Mouse (Mus musculus) intestine, embryonic 14.5 days (tissue): ENCODE results near the gene Frmd4b. TPM values are rescaled to one million over a fixed set of nuclear protein-coding genes. Genes with fewer than 3 reads are reported as not detected.
A peak's percentile ranks its signal among the peaks of the same experiment; 100 is the strongest.

Experiments
- ATAC-seq: fragments of 200-750 bp; cut with Nextera tagmentation; replicated peaks from 2 replicates; pipeline ENCODE4 v1.8.0; 2017; ENCODE audit warnings: low read depth, moderate number of reproducible peaks, moderate TSS enrichment, moderate library complexity; ENCODE audit not compliant: low FRiP score, low TSS enrichment
- DNase-seq: peaks from one replicate; pipeline ENCODE4 v3.0.0-alpha.2; 2018; ENCODE audit warnings: low spot score
- H3K27ac ChIP-seq: fragments of 300-500 bp; sonication (generic); 2 replicates; pipeline ENCODE4 v1.5.1; 2014; ENCODE audit warnings: low read depth, mild to moderate bottlenecking, control low read depth
- H3K27me3 ChIP-seq: fragments of 300-500 bp; sonication (generic); replicated peaks from 2 replicates; pipeline ENCODE4 v1.6.1; 2014; ENCODE audit warnings: low read length, control low read depth; ENCODE audit not compliant: control insufficient read depth, insufficient read depth
- H3K36me3 ChIP-seq: fragments of 300-500 bp; sonication (generic); 2 replicates; pipeline ENCODE4 v1.6.1; 2014; ENCODE audit warnings: low read length, control low read depth; ENCODE audit not compliant: control insufficient read depth, insufficient read depth
- H3K4me1 ChIP-seq: fragments of 300-500 bp; sonication (generic); replicated peaks from 2 replicates; pipeline ENCODE4 v1.6.1; 2014; ENCODE audit warnings: low read length, control low read depth, mixed read lengths; ENCODE audit not compliant: control insufficient read depth, insufficient read depth
- H3K4me2 ChIP-seq: fragments of 300-500 bp; sonication (generic); 2 replicates; pipeline ENCODE4 v1.6.1; 2014; ENCODE audit warnings: low read length
- H3K4me3 ChIP-seq: fragments of 300-500 bp; sonication (generic); 2 replicates; pipeline ENCODE4 v1.5.1; 2014; ENCODE audit warnings: low read depth, low read length, control low read depth, mixed read lengths
- H3K9ac ChIP-seq: fragments of 300-500 bp; sonication (generic); 2 replicates; pipeline ENCODE4 v1.6.1; 2014; ENCODE audit warnings: mild to moderate bottlenecking, low read length
- H3K9me3 ChIP-seq: fragments of 300-500 bp; sonication (generic); 2 replicates; pipeline ENCODE4 v1.6.1; 2016; ENCODE audit warnings: low read length, control low read depth; ENCODE audit not compliant: control insufficient read depth
- WGBS: fragments of 180-500 bp; shearing (Covaris S2); extraction: QIAGEN DNeasy Blood & Tissue Kit; methylation state at CpG from one replicate; pipeline ENCODE4 v1.1.7; 2014; 5-methylcytosine and 5-hydroxymethylcytosine counted together
- polyA plus RNA-seq: library from polyadenylated mRNA; unstranded; fragments of >200 nt; fragmentation: Nextera tagmentation; extraction: Ambion mirVana; gene quantifications from 2 replicates; pipeline ENCODE4 v1.2.1, GENCODE M21; 2014

The Frmd4b gene
- polyA plus RNA-seq, 1 experiment from 2014 or later, result 17.1 TPM

GRCm38 (mm10) chr6:97523118-97523517 is 94.2 kb downstream of the Frmd4b start:
- H3K36me3 ChIP-seq, result no peaks in the 10 kb centered on the region
- ATAC-seq, result 0 out of 2 replicates have a peak, but pooled peaks have one; percentile 56
- no peak overlapping the region for H3K27ac ChIP-seq
- H3K4me1 ChIP-seq, result no peaks in the 10 kb centered on the region; the same call in 1 of the 2 replicates
- H3K4me3 ChIP-seq, result no peak overlapping the region
- H3K9me3 ChIP-seq, result no peaks in the 10 kb centered on the region
- peak overlapping the region; percentile 22; the same call in 1 of the 2 replicates for H3K4me2 ChIP-seq
- WGBS, result under 1% methylated on average over 11 of the region's 11 CpGs
- H3K9ac ChIP-seq, result no peak overlapping the region
- no peaks in the 10 kb centered on the region for H3K27me3 ChIP-seq
- peak; percentile 94 for DNase-seq

- ATAC-seq, result no peak
- Histone ChIP-seq H3K4me1 (no peaks in the 10 kb centered on the region; the same call in 1 of the 2 replicates), H3K4me3 (no peak overlapping the region), H3K9ac (no peak overlapping the region), H3K9me3 (no peaks in the 10 kb centered on the region), H3K27me3 (no peaks in the 10 kb centered on the region), H3K36me3 (no peaks in the 10 kb centered on the region), H3K27ac (no peak overlapping the region), H3K4me2 (no peak overlapping the region)
- 43% methylated on average over 13 of the region's 13 CpGs for WGBS
- DNase-seq, result no peak
Observed at GRCm38 (mm10) chr6:97521279-97522038, 95.9 kb downstream of the Frmd4b start.

DNA sequence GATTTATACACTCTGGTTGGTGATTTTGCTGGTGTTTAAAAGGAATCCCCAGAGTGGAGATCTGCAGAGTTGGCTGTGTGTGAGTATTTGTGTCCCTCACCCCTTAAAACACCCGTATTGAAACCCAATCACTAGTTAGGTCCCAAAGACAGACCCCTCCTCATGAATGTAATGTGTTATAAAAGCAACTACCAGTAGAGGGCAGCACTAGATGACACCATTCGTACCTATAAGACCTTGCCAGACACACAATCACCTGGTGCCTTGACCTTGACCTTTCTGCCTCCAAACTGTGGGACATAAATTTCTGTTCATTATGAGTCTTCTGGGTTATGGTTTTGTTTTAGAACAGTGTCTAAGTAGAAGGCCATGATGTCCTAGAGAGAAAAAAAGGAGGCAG is 96.8 kb downstream of the Frmd4b start:
- 38% methylated on average over 2 of the region's 2 CpGs for WGBS
- H3K9ac ChIP-seq, result no peak overlapping the region
- no peak overlapping the region for H3K27ac ChIP-seq
- H3K36me3 ChIP-seq, result no peaks in the 10 kb centered on the region
- H3K4me2 ChIP-seq, result no peak overlapping the region
- no peak overlapping the region for H3K4me3 ChIP-seq
- H3K27me3 ChIP-seq, result no peaks in the 10 kb centered on the region
- no peaks in the 10 kb centered on the region for H3K9me3 ChIP-seq
- no peaks in the 10 kb centered on the region; the same call in 1 of the 2 replicates for H3K4me1 ChIP-seq
- DNase-seq (no peak), ATAC-seq (no peak)

DNA sequence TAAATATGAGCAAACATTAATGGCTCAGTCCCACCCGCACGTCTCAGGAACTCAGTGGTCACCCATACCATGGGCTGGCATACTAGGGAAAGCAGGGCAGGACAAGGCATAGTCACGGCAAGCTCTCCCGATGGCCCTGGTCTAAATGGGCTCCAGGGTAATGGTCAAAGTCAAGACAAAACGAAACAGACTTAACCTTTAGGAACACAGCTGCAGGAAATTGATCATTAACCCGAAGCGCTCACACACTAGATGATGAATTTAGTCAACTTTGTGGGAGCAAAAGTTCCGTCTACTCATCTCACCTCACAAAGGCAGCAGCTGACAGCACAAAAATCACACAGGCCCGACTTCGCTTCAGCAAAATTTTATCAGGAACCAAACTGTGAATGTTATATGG is 97.8 kb downstream of the Frmd4b start:
- H3K9ac ChIP-seq, result no peak overlapping the region
- WGBS, result 84% methylated on average over 10 of the region's 10 CpGs
- ATAC-seq (no peak), DNase-seq (no peak)
- no peak overlapping the region for H3K27ac ChIP-seq
- no peaks in the 10 kb centered on the region for H3K9me3 ChIP-seq
- H3K4me1 ChIP-seq, result no peaks in the 10 kb centered on the region; the same call in 1 of the 2 replicates
- no peak overlapping the region for H3K4me3 ChIP-seq
- no peak overlapping the region for H3K4me2 ChIP-seq
- no peaks in the 10 kb centered on the region for H3K36me3 ChIP-seq
- H3K27me3 ChIP-seq, result no peaks in the 10 kb centered on the region

DNA sequence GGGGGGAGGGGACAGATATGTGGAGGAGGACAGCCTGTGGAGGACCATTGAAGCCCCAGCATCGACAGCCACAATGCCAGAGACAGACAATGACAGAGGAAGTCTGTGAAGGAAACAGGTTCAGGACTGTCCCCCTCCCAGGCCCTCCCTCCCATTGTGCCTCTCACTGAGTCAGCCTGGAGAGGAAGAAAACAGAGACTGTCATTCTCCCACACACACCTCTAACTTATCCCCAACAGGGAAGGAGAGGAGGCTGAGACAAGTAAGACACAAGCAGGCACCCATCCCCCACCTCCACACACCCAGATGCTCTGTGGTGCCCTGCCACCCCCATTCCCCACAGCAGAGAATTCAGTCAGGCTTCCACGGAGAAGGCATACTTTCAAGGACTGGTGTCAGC is 98.9 kb downstream of the Frmd4b start:
- Histone ChIP-seq H3K9me3 (no peaks in the 10 kb centered on the region), H3K4me2 (no peak overlapping the region), H3K4me1 (no peaks in the 10 kb centered on the region; the same call in 1 of the 2 replicates), H3K27ac (no peak overlapping the region), H3K27me3 (no peaks in the 10 kb centered on the region), H3K4me3 (no peak overlapping the region), H3K9ac (no peak overlapping the region), H3K36me3 (no peaks in the 10 kb centered on the region)
- no peak for ATAC-seq
- DNase-seq, result no peak
- 25% methylated on average over 2 of the region's 2 CpGs for WGBS

GRCm38 (mm10) chr6:97517616-97518235 is 99.6 kb downstream of the Frmd4b start:
- Histone ChIP-seq H3K4me1 (no peaks in the 10 kb centered on the region), H3K9ac (no peak overlapping the region), H3K27ac (no peak overlapping the region), H3K4me2 (no peak overlapping the region), H3K36me3 (no peaks in the 10 kb centered on the region), H3K4me3 (no peak overlapping the region), H3K9me3 (no peaks in the 10 kb centered on the region), H3K27me3 (no peaks in the 10 kb centered on the region)
- DNase-seq (no peak), ATAC-seq (no peak)
- WGBS, result 49% methylated on average over 12 of the region's 12 CpGs

- WGBS, result 87% methylated on average over 5 of the region's 5 CpGs
- Histone ChIP-seq H3K9me3 (no peaks in the 10 kb centered on the region), H3K4me1 (no peaks in the 10 kb centered on the region), H3K27me3 (no peaks in the 10 kb centered on the region), H3K4me3 (no peak overlapping the region), H3K4me2 (no peak overlapping the region), H3K27ac (no peak overlapping the region), H3K9ac (no peak overlapping the region), H3K36me3 (no peaks in the 10 kb centered on the region)
- ATAC-seq (no peak), DNase-seq (no peak)
Observed at GRCm38 (mm10) chr6:97516941-97517340, 100.4 kb downstream of the Frmd4b start.

DNA sequence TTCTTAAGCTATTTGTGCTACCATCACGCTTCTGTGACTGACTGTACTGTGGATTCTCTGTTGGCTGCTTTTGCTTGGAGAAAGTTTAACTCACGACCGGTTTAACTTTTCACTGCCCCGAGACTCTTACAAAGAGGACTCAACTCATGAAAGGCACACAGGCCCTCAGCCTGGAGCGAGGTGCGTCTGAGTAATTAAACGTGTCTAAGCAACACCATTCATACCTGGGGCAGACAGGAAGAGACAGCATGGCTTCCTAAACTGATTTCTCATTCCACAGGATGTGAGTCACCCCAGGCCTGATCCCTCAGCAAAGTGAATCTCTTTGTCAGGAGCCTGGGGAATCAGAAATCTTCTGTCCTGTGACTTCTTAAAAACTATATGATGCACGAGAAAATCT is 106.6 kb downstream of the Frmd4b start:
- H3K4me2 ChIP-seq, result no peak overlapping the region
- H3K9ac ChIP-seq, result no peak overlapping the region
- H3K36me3 ChIP-seq, result no peaks in the 10 kb centered on the region
- no peaks in the 10 kb centered on the region for H3K27me3 ChIP-seq
- H3K9me3 ChIP-seq, result no peaks in the 10 kb centered on the region
- H3K4me3 ChIP-seq, result no peak overlapping the region
- DNase-seq (no peak), ATAC-seq (no peak)
- WGBS, result 43% methylated on average over 8 of the region's 8 CpGs
- H3K27ac ChIP-seq, result no peak overlapping the region
- peaks cover 9% of the 10 kb centered on the region for H3K4me1 ChIP-seq
